In genomic region chr1:74587233-74587772, GRCm38 (mm10) we compare ENCODE assay signal across 8 mouse cellular contexts. TPM values are rescaled to one million over a fixed set of nuclear protein-coding genes. Genes with fewer than 3 reads are reported as not detected.
A peak's percentile ranks its signal among the peaks of the same experiment; 100 is the strongest.
DNase-seq lines count a peak whose midpoint lies in the region; ATAC-seq and TF ChIP-seq lines count a peak whose summit lies in the region.

No protein-coding gene starts in this region.

- under 1% methylated on average over 24 of the region's 24 CpGs for WGBS in lung, adult 2 months
- WGBS in heart, embryonic 16.5 days = under 1% methylated on average over 24 of the region's 24 CpGs
- 3% methylated on average over 24 of the region's 24 CpGs for WGBS in macrophage (ENCODE audit: missing documents)

- H3K27ac ChIP-seq in cortical plate, adult 2 months (ENCODE audit: insufficient read depth, low read length) = peak overlapping the region; percentile 0; the same call in 1 of the 2 replicates
- H3K27ac ChIP-seq in heart, embryonic 16.5 days (ENCODE audit: low read length) = peak overlapping the region; percentile 92
- peak overlapping the region; percentile 61 for H3K27ac ChIP-seq in macrophage

- peak overlapping the region; percentile 92 for H3K9ac ChIP-seq in heart, embryonic 16.5 days (ENCODE audit: low read length)

- H3K4me2 ChIP-seq in heart, embryonic 16.5 days (ENCODE audit: low read depth, low read length) = peak overlapping the region; percentile 94

- TF ChIP-seq CTCF in lung, adult 2 months (IDR thresholded peaks at IDR 0.05; ENCODE audit: insufficient read depth, low read length) = no peak
- no peak for TF ChIP-seq CTCF in cortical plate, adult 2 months (IDR thresholded peaks at IDR 0.05; ENCODE audit: extremely low read depth, insufficient read depth, low read length)

- H3K36me3 ChIP-seq in heart, embryonic 16.5 days (ENCODE audit: control insufficient read depth, insufficient read depth) = peaks cover 11% of the 10 kb centered on the region; the same call in 1 of the 2 replicates
- H3K36me3 ChIP-seq in macrophage (ENCODE audit: inconsistent target) = peaks cover 25% of the 10 kb centered on the region

- ATAC-seq in heart, embryonic 16.5 days (replicated peaks; ENCODE audit: extremely low read depth, insufficient read depth, low FRiP score) = peak; percentile 3

- TF ChIP-seq POLR2A in lung, adult 2 months (IDR thresholded peaks at IDR 0.05; ENCODE audit: borderline replicate concordance, extremely low read depth, low read depth, low read length) = no peak
- TF ChIP-seq POLR2A in cortical plate, adult 2 months (IDR thresholded peaks at IDR 0.05; ENCODE audit: extremely low read depth, insufficient read depth, low read length) = peak; percentile 41; the same call in 1 of the 2 replicates

- DNase-seq in lung, adult 2 months = no peak
- no peak for DNase-seq in lung, postnatal 25 days (ENCODE audit: low spot score)
- no peak for DNase-seq in urinary bladder, postnatal 10 days (ENCODE audit: low spot score)
- no peak for DNase-seq in MN1 (ENCODE audit: low spot score)
- DNase-seq in retina, embryonic 14.5 days (ENCODE audit: low spot score) = no peak

- H3K9me3 ChIP-seq in heart, embryonic 16.5 days (replicated peaks; ENCODE audit: control insufficient read depth, low read length) = no peaks in the 10 kb centered on the region

- H3K27me3 ChIP-seq in heart, embryonic 16.5 days (ENCODE audit: control insufficient read depth, insufficient read depth, low read length) = no peaks in the 10 kb centered on the region

- peaks cover 3% of the 10 kb centered on the region for H3K4me1 ChIP-seq in lung, adult 2 months (ENCODE audit: control insufficient read depth, insufficient read depth, low read length)
- peaks cover 8% of the 10 kb centered on the region; the same call in 1 of the 2 replicates for H3K4me1 ChIP-seq in cortical plate, adult 2 months (ENCODE audit: control insufficient read depth, insufficient read depth, low read length)
- H3K4me1 ChIP-seq in heart, embryonic 16.5 days (ENCODE audit: control insufficient read depth, insufficient read depth, low read length) = peaks cover 32% of the 10 kb centered on the region

- H3K4me3 ChIP-seq in lung, adult 2 months (replicated peaks; ENCODE audit: extremely low read depth, low read depth, low read length) = peak overlapping the region; percentile 80
- H3K4me3 ChIP-seq in cortical plate, adult 2 months (ENCODE audit: insufficient read depth, low read length) = peak overlapping the region; percentile 57
- H3K4me3 ChIP-seq in heart, embryonic 16.5 days (ENCODE audit: low read length) = peak overlapping the region; percentile 95
- H3K4me3 ChIP-seq in macrophage (ENCODE audit: inconsistent target) = peak overlapping the region; percentile 86

- peaks cover 51% of the 10 kb centered on the region for H3K79me2 ChIP-seq in macrophage (ENCODE audit: inconsistent target)

RNA-seq across cellular contexts. Expression of gene Zfp142, which starts 0.7 kb away (rescaled TPM):
- 13.6 and 14.5 TPM in 2 replicates for polyA plus RNA-seq in lung, adult 2 months (2012; rRNA removed)
- 23.9 TPM in 2 replicates for polyA plus RNA-seq in cortical plate, adult 2 months (2012; rRNA removed)
- polyA plus RNA-seq in heart, embryonic 16.5 days (2015; fragmentation: Nextera tagmentation; extraction: Ambion mirVana) = 5.0 TPM in 2 replicates
- total RNA-seq in macrophage (2018; cell fraction: chromatin; rRNA removed) = 10 to 100 TPM; 18.7 to 75.7 (median 49.5) TPM
- 10 to 100 TPM in 1 of 26 experiments, 1 to 10 TPM in 25; 2.8 to 10.1 (median 6.3) TPM for total RNA-seq in macrophage (2018; cell fraction: cytosol; rRNA removed)
- 10 to 100 TPM in 25 of 26 experiments, 1 to 10 TPM in 1; 9.0 to 53.8 (median 27.8) TPM for total RNA-seq in macrophage (2018; cell fraction: nucleus; rRNA removed)
- polyA plus RNA-seq in macrophage (2018) = 4.5 to 6.7 TPM (median 5.6 TPM) in 3 replicates

RNA-seq across cellular contexts. Expression of gene Bcs1l, which starts 0.8 kb away (rescaled TPM):
- 10.4 and 17.5 TPM in 2 replicates for polyA plus RNA-seq in lung, adult 2 months (2012; rRNA removed)
- polyA plus RNA-seq in cortical plate, adult 2 months (2012; rRNA removed) = 29.9 and 31.4 TPM in 2 replicates
- 22.6 and 25.2 TPM in 2 replicates for polyA plus RNA-seq in heart, embryonic 16.5 days (2015; fragmentation: Nextera tagmentation; extraction: Ambion mirVana)
- 10 to 100 TPM in 2 of 26 experiments, 1 to 10 TPM in 22, under 1 TPM in 2; 0.61 to 11.4 (median 3.8) TPM for total RNA-seq in macrophage (2018; cell fraction: chromatin; rRNA removed)
- 1 to 10 TPM; 4.4 to 9.9 (median 8.0) TPM for total RNA-seq in macrophage (2018; cell fraction: cytosol; rRNA removed)
- total RNA-seq in macrophage (2018; cell fraction: nucleus; rRNA removed) = 10 to 100 TPM in 4 of 26 experiments, 1 to 10 TPM in 22; 2.0 to 11.4 (median 4.8) TPM
- 6.7 to 12.0 TPM (median 10.1 TPM) in 3 replicates for polyA plus RNA-seq in macrophage (2018)

RNA-seq across cellular contexts. Expression of gene Rnf25, which starts 13.9 kb away (rescaled TPM):
- 37.6 and 51.0 TPM in 2 replicates for polyA plus RNA-seq in lung, adult 2 months (2012; rRNA removed)
- 125 and 128 TPM in 2 replicates for polyA plus RNA-seq in cortical plate, adult 2 months (2012; rRNA removed)
- polyA plus RNA-seq in heart, embryonic 16.5 days (2015; fragmentation: Nextera tagmentation; extraction: Ambion mirVana) = 23.5 and 26.1 TPM in 2 replicates
- total RNA-seq in macrophage (2018; cell fraction: chromatin; rRNA removed) = 10 to 100 TPM; 28.1 to 84.6 (median 58.4) TPM
- 10 to 100 TPM; 30.0 to 54.0 (median 43.6) TPM for total RNA-seq in macrophage (2018; cell fraction: cytosol; rRNA removed)
- total RNA-seq in macrophage (2018; cell fraction: nucleus; rRNA removed) = 10 to 100 TPM; 28.4 to 65.9 (median 43.6) TPM
- polyA plus RNA-seq in macrophage (2018) = 33.4 to 51.2 TPM (median 41.5 TPM) in 3 replicates

RNA-seq across cellular contexts. Expression of gene Stk36, which starts 13.9 kb away (rescaled TPM):
- 17.4 and 18.7 TPM in 2 replicates for polyA plus RNA-seq in lung, adult 2 months (2012; rRNA removed)
- 3.7 and 4.4 TPM in 2 replicates for polyA plus RNA-seq in cortical plate, adult 2 months (2012; rRNA removed)
- polyA plus RNA-seq in heart, embryonic 16.5 days (2015; fragmentation: Nextera tagmentation; extraction: Ambion mirVana) = 3.1 and 3.9 TPM in 2 replicates
- total RNA-seq in macrophage (2018; cell fraction: chromatin; rRNA removed) = 10 to 100 TPM in 2 of 26 experiments, 1 to 10 TPM in 21, under 1 TPM in 3; 0.49 to 12.1 (median 3.9) TPM
- total RNA-seq in macrophage (2018; cell fraction: cytosol; rRNA removed) = 1 to 10 TPM in 19 of 26 experiments, under 1 TPM in 7; 0.72 to 2.4 (median 1.3) TPM
- total RNA-seq in macrophage (2018; cell fraction: nucleus; rRNA removed) = 1 to 10 TPM in 21 of 26 experiments, under 1 TPM in 4, not detected in 1; 0.34 to 4.5 (median 2.5) TPM
- polyA plus RNA-seq in macrophage (2018) = 0.40 to 1.8 TPM (median 0.80 TPM) in 3 replicates

RNA-seq across cellular contexts. Expression of gene Usp37, which starts 43.2 kb away (rescaled TPM):
- 3.4 and 3.7 TPM in 2 replicates for polyA plus RNA-seq in lung, adult 2 months (2012; rRNA removed)
- 9.7 and 10.4 TPM in 2 replicates for polyA plus RNA-seq in cortical plate, adult 2 months (2012; rRNA removed)
- 19.2 and 20.3 TPM in 2 replicates for polyA plus RNA-seq in heart, embryonic 16.5 days (2015; fragmentation: Nextera tagmentation; extraction: Ambion mirVana)
- 10 to 100 TPM; 10.1 to 56.2 (median 42.3) TPM for total RNA-seq in macrophage (2018; cell fraction: chromatin; rRNA removed)
- 10 to 100 TPM in 20 of 26 experiments, 1 to 10 TPM in 6; 3.8 to 14.2 (median 12.0) TPM for total RNA-seq in macrophage (2018; cell fraction: cytosol; rRNA removed)
- total RNA-seq in macrophage (2018; cell fraction: nucleus; rRNA removed) = 10 to 100 TPM in 23 of 26 experiments, 1 to 10 TPM in 3; 7.8 to 48.0 (median 23.8) TPM
- 5.1 to 10.9 TPM (median 7.0 TPM) in 3 replicates for polyA plus RNA-seq in macrophage (2018)

Comparison
In these comparisons a context has a peak if more than half of its experiments do, and no peak if none do; other contexts are left out.
1. H3K27ac ChIP-seq: peak in every context shown above with its lines; median percentile 92 in heart, embryonic 16.5 days; 61 in macrophage; 0 in cortical plate, adult 2 months.